Mouse (Mus musculus): Measurements from ENCODE around the gene Cul4b. TPM values are rescaled to one million over a fixed set of nuclear protein-coding genes. Genes with fewer than 3 reads are reported as not detected.

Cul4b gene
- 22.2 and 24.7 TPM in 2 replicates for polyA plus RNA-seq (2015; fragmentation: Nextera tagmentation; extraction: Ambion mirVana)

DNA sequence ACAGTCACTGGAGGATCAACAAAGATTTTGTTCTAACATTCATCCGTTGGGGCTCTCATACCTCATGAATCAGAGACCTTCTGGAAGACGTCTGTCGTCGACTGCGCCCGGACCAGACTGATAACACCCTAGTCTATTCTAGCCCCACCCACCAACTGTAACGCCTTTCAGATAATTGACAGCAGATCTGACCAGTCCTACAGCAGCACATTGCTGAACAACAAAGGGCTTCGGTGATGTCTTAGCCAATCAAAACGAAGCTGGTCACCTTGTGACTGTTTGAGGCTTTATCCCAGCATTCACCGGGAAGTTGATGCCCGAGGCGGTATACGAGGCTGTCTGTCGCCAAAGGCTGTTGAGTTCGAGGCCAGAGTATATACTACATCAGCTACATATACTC is at the start of gene Cul4b:
Cul4b (minus strand) TSS at position 119 of the 400 bp plus-strand sequence.
- H3K27ac ChIP-seq (ENCODE audit: low read length), result no peak within 1 kb of the TSS
- no peak within 1 kb of the TSS for H3K4me2 ChIP-seq (ENCODE audit: low read depth, low read length)
- H3K9me3 ChIP-seq (ENCODE audit: control insufficient read depth, low read length), result no peaks in the 10 kb centered on the region
- 81% methylated on average over 15 of the region's 15 CpGs for WGBS
- ATAC-seq (ENCODE audit: low read depth), result no peak
- H3K4me1 ChIP-seq (replicated peaks; ENCODE audit: control insufficient read depth, insufficient read depth, low read length), result no peaks in the 10 kb centered on the region
- no peak within 1 kb of the TSS for H3K9ac ChIP-seq (ENCODE audit: low read length)
- H3K36me3 ChIP-seq (ENCODE audit: control insufficient read depth, insufficient read depth, low read length), result no peaks in the 10 kb centered on the region
- no peaks in the 10 kb centered on the region for H3K27me3 ChIP-seq (ENCODE audit: control insufficient read depth, insufficient read depth, low read depth, low read length)
- H3K4me3 ChIP-seq (ENCODE audit: low read length), result no peak within 1 kb of the TSS

DNA sequence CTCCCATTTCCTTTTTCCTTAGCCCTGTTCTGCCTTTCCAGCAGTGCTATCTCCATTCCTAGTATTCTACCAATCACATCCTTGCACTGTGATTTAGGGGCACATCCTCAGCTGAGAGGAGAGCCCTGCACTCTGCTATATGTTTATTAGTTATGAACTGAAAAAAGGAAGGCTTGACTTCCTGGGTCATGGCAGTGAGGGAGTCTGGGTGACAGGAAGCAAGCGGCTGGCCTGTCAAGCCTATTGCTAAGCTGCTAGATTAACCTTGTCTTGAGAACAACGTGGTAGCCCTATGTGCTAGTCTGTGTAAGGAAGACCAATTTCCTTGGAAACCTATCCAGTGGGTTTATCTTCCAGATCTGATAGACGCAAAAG is 25.0 kb upstream of the Cul4b start:
- H3K9me3 ChIP-seq (ENCODE audit: control insufficient read depth, low read length), result no peaks in the 10 kb centered on the region
- peak overlapping the region; percentile 44 for H3K4me2 ChIP-seq (ENCODE audit: low read depth, low read length)
- 13% methylated on average over 3 of the region's 3 CpGs for WGBS
- no peaks in the 10 kb centered on the region for H3K36me3 ChIP-seq (ENCODE audit: control insufficient read depth, insufficient read depth, low read length)
- H3K27me3 ChIP-seq (ENCODE audit: control insufficient read depth, insufficient read depth, low read depth, low read length), result no peaks in the 10 kb centered on the region
- H3K4me3 ChIP-seq (ENCODE audit: low read length), result peak overlapping the region; percentile 61
- H3K27ac ChIP-seq (ENCODE audit: low read length), result peak overlapping the region; percentile 69
- H3K4me1 ChIP-seq (replicated peaks; ENCODE audit: control insufficient read depth, insufficient read depth, low read length), result no peaks in the 10 kb centered on the region
- H3K9ac ChIP-seq (ENCODE audit: low read length), result peak overlapping the region; percentile 61
- ATAC-seq (ENCODE audit: low read depth), result peak; percentile 74

DNA sequence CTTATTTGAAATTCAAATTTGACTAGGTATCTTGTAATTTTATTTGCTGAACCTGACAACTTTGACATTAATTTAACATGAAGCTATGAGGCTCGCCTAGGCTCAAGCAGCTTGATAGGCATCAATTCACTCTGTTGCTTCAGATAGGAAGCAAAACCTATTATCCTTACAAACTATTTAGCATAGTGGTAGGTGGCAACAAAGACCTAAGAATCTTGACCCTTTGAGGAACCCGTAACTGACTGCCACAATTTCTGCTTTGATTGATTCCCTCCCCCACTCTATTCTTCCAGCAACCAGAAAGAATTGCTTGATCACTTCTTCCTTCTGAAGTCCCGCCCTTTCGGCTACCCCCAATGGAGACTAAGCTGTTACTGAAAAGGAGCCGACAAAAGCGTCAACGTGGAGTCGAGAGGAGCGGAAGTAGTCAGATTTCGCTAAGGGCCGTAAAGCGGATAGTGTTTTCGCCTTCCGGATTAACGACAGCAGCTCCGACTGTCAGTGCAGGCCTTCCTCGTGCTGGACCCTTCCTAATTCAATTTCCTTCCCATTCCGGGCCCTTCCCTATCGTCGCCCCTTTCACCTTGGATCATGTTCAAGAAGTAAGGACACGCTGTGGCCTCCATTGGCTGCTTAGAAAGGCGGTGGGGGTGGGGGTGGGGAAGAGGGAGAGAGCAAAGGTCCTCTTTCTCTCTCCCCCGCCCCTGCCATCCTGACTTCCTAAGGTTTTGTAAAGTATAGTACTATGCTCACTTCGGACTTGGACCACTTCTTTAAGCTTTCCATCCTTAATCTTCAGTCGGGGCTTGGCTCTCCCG is 24.4 kb upstream of the Cul4b start, which contains the start of gene Mcts1:
Mcts1 (plus strand) TSS at position 402 of the 818 bp plus-strand sequence.
- peak within 1 kb of the TSS; percentile 61 for H3K4me3 ChIP-seq (ENCODE audit: low read length)
- no peaks in the 10 kb centered on the region for H3K27me3 ChIP-seq (ENCODE audit: control insufficient read depth, insufficient read depth, low read depth, low read length)
- no peaks in the 10 kb centered on the region for H3K36me3 ChIP-seq (ENCODE audit: control insufficient read depth, insufficient read depth, low read length)
- peak; percentile 92 for ATAC-seq (ENCODE audit: low read depth)
- peak within 1 kb of the TSS; percentile 44 for H3K4me2 ChIP-seq (ENCODE audit: low read depth, low read length)
- H3K27ac ChIP-seq (ENCODE audit: low read length), result peak within 1 kb of the TSS; percentile 69
- WGBS, result 15% methylated on average over 24 of the region's 26 CpGs
- no peaks in the 10 kb centered on the region for H3K9me3 ChIP-seq (ENCODE audit: control insufficient read depth, low read length)
- H3K4me1 ChIP-seq (replicated peaks; ENCODE audit: control insufficient read depth, insufficient read depth, low read length), result no peaks in the 10 kb centered on the region
- peak within 1 kb of the TSS; percentile 61 for H3K9ac ChIP-seq (ENCODE audit: low read length)

DNA sequence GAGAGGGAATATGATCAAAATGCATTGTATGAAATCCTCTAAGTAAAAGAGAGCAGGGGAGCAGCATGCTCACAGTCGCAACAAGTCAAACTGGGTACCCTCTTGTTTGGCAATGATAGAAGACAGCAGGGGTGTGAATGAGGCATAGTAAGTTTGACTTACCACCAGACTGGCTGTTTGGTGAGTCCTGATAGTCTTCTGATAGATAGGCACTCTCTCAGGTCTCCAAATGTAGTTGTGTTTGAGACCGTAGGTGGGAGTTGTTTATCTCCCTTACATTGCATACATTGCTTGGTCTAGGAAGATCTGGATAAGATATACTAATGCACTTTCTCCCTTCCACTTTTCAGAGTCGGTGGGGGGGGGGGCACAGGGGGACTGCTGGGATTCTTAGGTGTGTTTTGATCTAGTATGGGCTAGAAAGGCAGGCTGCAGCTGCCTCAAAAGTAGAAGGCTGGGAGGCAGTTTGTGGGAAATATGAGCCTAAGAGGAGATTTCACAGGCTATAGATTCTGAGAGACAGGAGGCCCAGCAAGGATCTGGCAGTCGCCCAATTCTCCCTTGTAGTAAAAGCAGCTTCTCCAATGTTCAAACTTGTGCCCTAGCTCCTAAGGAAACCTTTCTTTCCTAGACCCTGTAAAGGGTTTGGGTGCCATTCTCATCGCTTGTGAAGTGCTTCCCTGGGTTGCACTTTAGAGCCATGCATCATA is 17.3 kb upstream of the Cul4b start:
- 34% methylated on average over 5 of the region's 5 CpGs for WGBS
- H3K4me3 ChIP-seq (ENCODE audit: low read length), result no peak overlapping the region
- no peaks in the 10 kb centered on the region for H3K4me1 ChIP-seq (replicated peaks; ENCODE audit: control insufficient read depth, insufficient read depth, low read length)
- H3K9ac ChIP-seq (ENCODE audit: low read length), result no peak overlapping the region
- H3K27me3 ChIP-seq (ENCODE audit: control insufficient read depth, insufficient read depth, low read depth, low read length), result no peaks in the 10 kb centered on the region
- ATAC-seq (ENCODE audit: low read depth), result no peak
- no peaks in the 10 kb centered on the region for H3K9me3 ChIP-seq (ENCODE audit: control insufficient read depth, low read length)
- H3K27ac ChIP-seq (ENCODE audit: low read length), result no peak overlapping the region
- no peak overlapping the region for H3K4me2 ChIP-seq (ENCODE audit: low read depth, low read length)
- no peaks in the 10 kb centered on the region for H3K36me3 ChIP-seq (ENCODE audit: control insufficient read depth, insufficient read depth, low read length)

DNA sequence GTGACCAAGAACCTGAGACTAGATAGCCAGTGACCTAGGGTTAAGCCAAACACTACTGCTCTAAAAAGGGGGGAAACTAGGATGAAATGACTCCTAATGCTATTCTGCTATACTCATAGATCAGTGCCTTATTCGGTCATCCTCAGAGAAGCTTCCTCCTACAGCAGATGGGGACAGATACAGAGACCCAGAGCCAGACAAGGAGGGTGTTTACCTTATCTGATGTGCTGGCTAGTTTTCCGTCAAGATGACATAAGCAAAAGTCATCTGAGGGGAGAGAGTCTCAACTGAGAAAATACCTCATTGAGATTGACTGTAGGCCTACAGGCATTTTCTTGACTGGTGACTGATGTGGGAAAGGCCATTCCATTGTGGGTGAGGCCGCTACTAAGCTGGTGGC is 15.8 kb upstream of the Cul4b start:
- ATAC-seq (ENCODE audit: low read depth), result no peak
- H3K4me2 ChIP-seq (ENCODE audit: low read depth, low read length), result no peak overlapping the region
- H3K4me3 ChIP-seq (ENCODE audit: low read length), result no peak overlapping the region
- no peak overlapping the region for H3K9ac ChIP-seq (ENCODE audit: low read length)
- H3K36me3 ChIP-seq (ENCODE audit: control insufficient read depth, insufficient read depth, low read length), result no peaks in the 10 kb centered on the region
- no peaks in the 10 kb centered on the region for H3K9me3 ChIP-seq (ENCODE audit: control insufficient read depth, low read length)
- 81% methylated on average over 3 of the region's 3 CpGs for WGBS
- no peaks in the 10 kb centered on the region for H3K4me1 ChIP-seq (replicated peaks; ENCODE audit: control insufficient read depth, insufficient read depth, low read length)
- no peak overlapping the region for H3K27ac ChIP-seq (ENCODE audit: low read length)
- no peaks in the 10 kb centered on the region for H3K27me3 ChIP-seq (ENCODE audit: control insufficient read depth, insufficient read depth, low read depth, low read length)

DNA sequence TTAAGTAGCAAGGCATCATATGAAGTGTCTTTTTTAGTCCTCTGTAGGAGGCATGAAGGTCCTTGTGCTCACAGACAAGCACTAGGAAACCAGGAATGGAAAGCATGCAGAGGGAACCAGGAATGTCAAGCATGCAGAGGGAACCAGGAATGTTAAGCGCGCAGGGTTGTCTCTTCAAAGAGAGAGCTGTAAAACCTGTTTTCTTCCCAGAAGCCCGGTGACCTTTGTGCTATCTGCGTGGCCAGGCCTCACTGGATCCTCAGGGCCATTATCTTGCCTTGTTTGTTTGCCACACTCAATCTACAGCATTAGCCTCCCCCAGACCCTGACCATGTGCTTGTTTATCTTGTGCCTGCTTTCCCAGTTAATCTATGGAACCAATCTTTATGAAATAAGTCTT is 13.8 kb upstream of the Cul4b start:
- Histone ChIP-seq H3K27ac (ENCODE audit: low read length) (no peak overlapping the region), H3K4me2 (ENCODE audit: low read depth, low read length) (no peak overlapping the region), H3K27me3 (ENCODE audit: control insufficient read depth, insufficient read depth, low read depth, low read length) (no peaks in the 10 kb centered on the region), H3K9ac (ENCODE audit: low read length) (no peak overlapping the region), H3K4me3 (ENCODE audit: low read length) (no peak overlapping the region), H3K4me1 (replicated peaks; ENCODE audit: control insufficient read depth, insufficient read depth, low read length) (no peaks in the 10 kb centered on the region), H3K9me3 (ENCODE audit: control insufficient read depth, low read length) (no peaks in the 10 kb centered on the region), H3K36me3 (ENCODE audit: control insufficient read depth, insufficient read depth, low read length) (no peaks in the 10 kb centered on the region)
- peak; percentile 61; the same call in 1 of the 2 replicates for ATAC-seq (ENCODE audit: low read depth)
- WGBS, result 16% methylated on average over 4 of the region's 4 CpGs

DNA sequence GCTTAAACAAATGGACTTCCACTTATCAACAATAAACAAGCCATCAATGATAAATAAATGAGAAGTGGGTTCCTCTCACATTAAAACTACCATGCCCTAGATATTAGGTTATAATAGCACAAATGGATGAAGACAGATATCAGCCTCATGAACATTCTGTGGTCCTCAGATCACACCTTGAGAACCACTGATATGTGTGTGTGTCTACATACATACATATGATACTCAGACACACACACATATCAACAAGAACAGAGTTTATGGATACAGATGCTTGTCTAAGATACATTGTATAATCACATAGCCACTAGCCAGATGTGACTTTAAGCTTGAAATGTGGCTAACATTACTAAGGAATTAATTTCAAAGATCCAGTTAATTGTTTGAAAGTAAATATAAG is 7.3 kb upstream of the Cul4b start:
- no peaks in the 10 kb centered on the region for H3K27me3 ChIP-seq (ENCODE audit: control insufficient read depth, insufficient read depth, low read depth, low read length)
- no peak overlapping the region for H3K9ac ChIP-seq (ENCODE audit: low read length)
- no peak overlapping the region for H3K4me2 ChIP-seq (ENCODE audit: low read depth, low read length)
- H3K36me3 ChIP-seq (ENCODE audit: control insufficient read depth, insufficient read depth, low read length), result no peaks in the 10 kb centered on the region
- H3K9me3 ChIP-seq (ENCODE audit: control insufficient read depth, low read length), result no peaks in the 10 kb centered on the region
- H3K27ac ChIP-seq (ENCODE audit: low read length), result no peak overlapping the region
- no peak for ATAC-seq (ENCODE audit: low read depth)
- H3K4me3 ChIP-seq (ENCODE audit: low read length), result no peak overlapping the region
- H3K4me1 ChIP-seq (replicated peaks; ENCODE audit: control insufficient read depth, insufficient read depth, low read length), result no peaks in the 10 kb centered on the region

DNA sequence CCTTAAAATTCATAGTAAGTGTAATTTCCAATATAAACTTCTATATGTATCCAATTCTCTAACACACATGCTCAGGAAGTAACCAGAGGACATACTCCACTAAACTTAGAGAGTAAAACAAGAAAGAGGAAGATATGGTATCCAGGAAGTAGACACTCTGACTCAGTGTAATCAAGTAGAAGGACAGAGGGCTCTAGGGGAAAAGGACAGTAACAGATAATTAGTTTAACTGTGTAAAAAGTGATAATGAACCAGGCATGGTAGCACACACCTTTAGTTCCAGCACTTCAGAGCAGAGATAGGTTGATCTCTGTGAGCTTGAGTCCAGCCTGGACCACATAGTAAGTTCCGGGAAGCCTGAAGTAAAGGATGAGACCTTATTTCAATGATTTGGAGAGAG is 5.1 kb upstream of the Cul4b start:
- Histone ChIP-seq H3K4me2 (ENCODE audit: low read depth, low read length) (no peak overlapping the region), H3K9me3 (ENCODE audit: control insufficient read depth, low read length) (no peaks in the 10 kb centered on the region), H3K4me1 (replicated peaks; ENCODE audit: control insufficient read depth, insufficient read depth, low read length) (no peaks in the 10 kb centered on the region), H3K36me3 (ENCODE audit: control insufficient read depth, insufficient read depth, low read length) (no peaks in the 10 kb centered on the region), H3K27me3 (ENCODE audit: control insufficient read depth, insufficient read depth, low read depth, low read length) (no peaks in the 10 kb centered on the region), H3K9ac (ENCODE audit: low read length) (no peak overlapping the region), H3K27ac (ENCODE audit: low read length) (no peak overlapping the region), H3K4me3 (ENCODE audit: low read length) (no peak overlapping the region)
- whole genome bisulfite sequencing, result 94% methylated on average over 1 of the region's 1 CpGs
- no peak for ATAC-seq (ENCODE audit: low read depth)

DNA sequence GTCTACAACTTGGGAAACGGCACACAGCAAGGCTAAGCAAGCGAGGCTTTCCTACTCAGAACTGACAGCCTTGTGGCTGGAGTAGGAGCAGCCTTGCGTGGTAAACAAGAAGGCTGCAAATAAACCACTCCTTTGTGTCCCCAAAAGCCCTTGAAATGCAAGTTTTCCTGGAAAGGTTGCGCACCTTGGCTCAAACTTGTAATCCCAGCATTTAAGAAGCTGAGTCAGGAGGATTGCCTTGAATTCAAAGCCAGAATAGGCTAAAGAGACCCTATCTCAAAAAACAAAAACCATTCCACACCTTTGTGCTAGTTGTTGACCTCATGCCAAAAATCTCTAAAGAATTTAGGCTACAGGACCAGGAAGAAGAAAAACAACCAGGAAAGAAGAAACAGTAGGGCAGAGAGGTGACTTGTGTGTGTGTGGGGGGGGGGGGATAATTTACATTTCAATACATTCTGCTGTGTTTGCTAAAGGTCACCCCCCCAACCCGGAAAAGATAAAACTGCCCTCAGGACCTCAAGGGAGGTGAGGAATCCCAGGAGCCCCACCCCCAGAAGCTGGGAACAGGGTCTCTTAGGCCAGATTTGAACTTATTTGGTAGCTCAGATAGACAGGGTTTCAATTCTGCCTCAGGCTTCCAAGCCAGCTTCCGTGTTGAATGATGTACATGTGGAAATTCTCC is 9.3 kb downstream of the Cul4b start:
- Histone ChIP-seq H3K9me3 (ENCODE audit: control insufficient read depth, low read length) (no peaks in the 10 kb centered on the region), H3K27ac (ENCODE audit: low read length) (no peak overlapping the region), H3K4me2 (ENCODE audit: low read depth, low read length) (no peak overlapping the region), H3K36me3 (ENCODE audit: control insufficient read depth, insufficient read depth, low read length) (no peaks in the 10 kb centered on the region), H3K27me3 (ENCODE audit: control insufficient read depth, insufficient read depth, low read depth, low read length) (no peaks in the 10 kb centered on the region), H3K4me1 (replicated peaks; ENCODE audit: control insufficient read depth, insufficient read depth, low read length) (no peaks in the 10 kb centered on the region), H3K4me3 (ENCODE audit: low read length) (no peak overlapping the region), H3K9ac (ENCODE audit: low read length) (no peak overlapping the region)
- ATAC-seq (ENCODE audit: low read depth), result no peak
- 69% methylated on average over 6 of the region's 6 CpGs for WGBS
